Mouse (Mus musculus) mesoderm, embryonic 11.5 days (tissue): ENCODE data around the gene Hpse2.
"Not testable (repeated sequence)": the region's sequence is repeated elsewhere in the genome, so short reads cannot be mapped to it uniquely, and the experiment has no call there.

Source experiments
- DNase-seq: peaks from one replicate; pipeline ENCODE4 v3.0.0-alpha.2; 2012; ENCODE audit warnings: low read depth, low spot score

Hpse2 gene

DNA sequence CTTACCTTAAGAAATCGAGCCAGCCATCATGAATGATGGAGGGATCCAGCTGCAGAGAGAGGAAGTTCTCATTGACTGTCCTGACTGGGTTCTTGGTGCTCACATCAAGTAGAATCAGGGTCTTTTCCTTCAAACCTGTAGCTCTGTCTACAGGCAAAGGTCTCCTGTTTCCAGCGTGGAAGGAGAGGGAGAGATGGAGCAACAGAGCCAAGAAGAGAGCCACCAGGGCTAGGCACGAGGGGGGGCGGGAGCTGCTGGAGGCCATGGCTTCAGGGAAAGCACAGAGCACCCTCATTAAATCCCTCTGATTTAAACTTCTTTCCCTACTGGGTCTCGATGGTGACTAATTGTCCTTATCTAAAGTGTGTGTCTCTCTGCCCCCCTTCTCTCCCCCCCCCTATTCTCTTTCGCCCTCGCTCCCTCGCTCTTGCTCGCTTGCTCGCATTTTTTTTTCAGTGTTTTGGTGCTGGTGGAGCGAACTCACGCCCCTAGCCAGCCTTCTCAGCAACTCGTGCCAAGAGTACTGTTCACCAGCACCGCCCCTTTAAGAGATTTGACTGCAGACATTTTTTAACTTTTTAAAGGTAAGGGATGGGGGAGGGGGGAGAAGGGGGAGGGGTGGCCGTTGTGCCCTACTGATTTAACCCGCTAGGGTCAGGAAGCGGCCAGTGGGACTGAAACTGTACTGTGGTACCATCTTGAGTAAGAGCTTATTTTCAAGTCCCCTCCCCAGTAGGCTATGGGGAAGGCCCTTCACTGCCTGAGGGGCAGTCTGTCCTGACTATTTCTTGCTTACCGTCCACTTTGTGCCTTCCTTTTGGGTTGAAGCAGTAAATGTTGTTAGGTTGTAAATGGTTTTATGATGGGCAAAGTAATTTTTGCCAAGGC, at the start of gene Hpse2:
Hpse2 (minus strand) TSS at position 339 of the 888 bp plus-strand sequence.
- DNase-seq = peak; percentile 23

DNA sequence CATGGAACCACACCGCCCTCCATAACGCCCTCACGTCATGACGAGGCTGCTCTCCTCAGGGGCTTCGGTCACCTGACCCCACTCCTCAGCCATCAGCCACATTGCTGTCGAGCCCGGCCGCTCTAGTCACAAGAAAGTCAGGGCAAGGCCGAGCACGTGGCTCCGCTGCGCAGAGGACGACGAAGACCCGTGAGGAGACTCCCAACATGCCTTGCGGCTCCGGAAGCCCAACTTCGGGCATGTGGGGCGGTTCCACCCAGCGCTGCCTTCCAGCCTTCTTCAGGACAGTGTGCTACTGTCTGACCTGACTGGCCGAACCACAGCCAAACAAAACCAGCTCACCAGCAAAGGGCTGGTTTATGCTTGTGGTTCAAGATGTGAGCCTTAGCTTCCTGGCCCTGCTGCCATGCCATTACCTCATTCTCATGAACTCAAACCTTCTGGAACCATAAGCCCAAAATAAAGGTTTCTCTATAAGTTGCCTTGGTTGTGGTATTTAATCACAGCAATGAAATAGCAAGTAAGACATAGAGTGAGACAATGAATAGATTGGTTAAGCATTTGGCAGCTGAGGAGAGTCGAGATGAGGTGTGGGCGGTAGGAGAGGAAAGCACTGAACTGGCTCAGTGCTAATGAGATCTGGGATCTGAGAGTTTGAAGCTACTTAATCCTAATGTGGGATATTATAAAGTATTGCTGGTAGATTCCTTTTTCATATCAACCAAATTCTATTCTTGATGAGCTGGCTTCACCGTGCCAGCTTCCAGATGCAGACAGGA, 39.5 kb upstream of the Hpse2 start:
- DNase-seq = no peak

DNA sequence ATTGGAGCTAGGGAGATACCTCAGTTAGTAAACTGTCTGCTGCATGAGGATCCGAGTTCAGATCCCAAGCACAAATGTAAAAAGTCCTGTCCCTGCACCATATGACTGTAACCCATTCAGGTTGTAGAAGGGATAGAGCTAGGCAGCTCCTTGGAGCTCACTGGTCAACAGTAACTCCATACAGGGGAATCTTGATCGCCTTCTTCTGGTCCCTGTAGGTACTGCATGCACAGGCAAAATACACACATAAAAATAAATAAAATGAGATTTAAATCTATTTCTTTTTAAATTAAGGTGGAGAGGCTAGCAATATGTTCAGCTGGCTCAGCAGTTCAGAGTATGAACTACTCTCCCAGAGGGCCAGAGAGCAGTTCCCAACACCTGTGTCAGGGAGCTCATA, 35.9 kb upstream of the Hpse2 start:
- no peak for DNase-seq

DNA sequence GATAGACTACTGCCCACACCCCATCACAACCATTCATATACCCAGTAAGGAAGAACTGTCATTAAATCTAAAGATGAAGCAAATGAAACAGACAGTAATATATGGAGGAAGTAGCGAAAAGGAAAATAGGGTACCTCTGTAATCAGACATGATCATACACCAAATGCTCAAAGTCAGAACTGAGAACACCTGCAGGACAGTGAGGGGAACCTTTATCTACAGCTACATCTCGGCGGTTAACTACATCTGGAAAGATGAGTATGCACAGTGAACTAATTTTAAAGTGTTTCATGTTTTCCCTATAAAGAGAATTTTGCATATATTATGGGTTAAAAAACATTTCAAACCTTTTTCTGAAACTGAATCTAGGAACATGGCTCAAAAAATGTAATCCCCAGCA, 32.4 kb upstream of the Hpse2 start:
- no peak for DNase-seq

DNA sequence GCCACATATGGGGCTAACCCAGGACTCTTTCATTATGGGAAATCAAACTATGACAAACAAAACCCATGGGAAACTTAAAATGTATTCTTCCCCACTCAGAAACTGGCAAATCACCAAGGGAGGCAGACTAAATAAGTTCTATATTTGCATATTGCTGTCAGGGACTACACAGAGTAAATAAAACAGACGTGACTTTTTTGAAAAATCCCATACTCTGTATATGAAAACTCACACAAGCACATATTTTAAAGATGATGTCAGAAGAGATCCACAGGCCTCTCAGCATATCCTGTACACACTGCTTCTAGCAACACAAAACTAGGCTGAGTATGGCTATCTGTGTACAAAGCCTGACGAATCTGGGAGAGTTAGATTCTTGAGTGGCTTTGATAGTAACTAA, 27.4 kb upstream of the Hpse2 start:
- DNase-seq = no peak

DNA sequence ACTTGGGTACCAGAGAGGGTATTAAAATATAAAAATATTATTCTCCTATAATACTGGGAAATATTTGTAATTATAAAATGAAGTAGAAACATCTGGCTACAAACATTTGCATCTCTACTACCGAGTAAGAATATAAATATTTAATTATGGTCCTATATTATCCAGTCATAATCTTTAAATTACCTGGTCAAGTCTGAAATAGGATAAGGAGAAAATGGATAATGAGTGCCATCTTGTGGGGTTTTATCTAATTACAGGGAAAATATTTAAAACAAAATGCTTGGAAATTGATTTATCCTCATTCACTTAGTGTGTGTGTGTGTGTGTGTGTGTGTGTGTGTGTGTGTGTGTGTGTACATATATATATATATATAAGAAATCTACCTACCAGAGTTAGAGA, 19.0 kb upstream of the Hpse2 start:
- DNase-seq = no peak

DNA sequence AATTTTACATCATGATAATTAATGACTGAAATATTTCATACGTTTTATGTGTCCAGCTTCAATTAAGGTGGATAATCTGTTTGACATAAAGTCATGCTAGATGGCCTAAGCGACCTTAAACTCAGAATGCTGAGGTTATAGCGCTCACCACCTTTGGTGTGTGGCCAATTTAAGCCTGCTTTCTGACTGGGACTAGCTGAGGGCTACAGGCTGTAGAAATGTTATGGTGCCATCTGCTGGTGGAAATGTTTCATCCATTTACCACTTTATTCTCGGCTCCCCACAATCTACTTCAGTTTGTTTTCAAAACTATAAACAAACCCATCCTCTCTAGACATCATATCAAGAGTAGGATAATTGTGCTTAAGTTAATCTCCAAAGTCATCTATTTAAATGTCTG, 8.2 kb upstream of the Hpse2 start:
- DNase-seq = peak; percentile 69

DNA sequence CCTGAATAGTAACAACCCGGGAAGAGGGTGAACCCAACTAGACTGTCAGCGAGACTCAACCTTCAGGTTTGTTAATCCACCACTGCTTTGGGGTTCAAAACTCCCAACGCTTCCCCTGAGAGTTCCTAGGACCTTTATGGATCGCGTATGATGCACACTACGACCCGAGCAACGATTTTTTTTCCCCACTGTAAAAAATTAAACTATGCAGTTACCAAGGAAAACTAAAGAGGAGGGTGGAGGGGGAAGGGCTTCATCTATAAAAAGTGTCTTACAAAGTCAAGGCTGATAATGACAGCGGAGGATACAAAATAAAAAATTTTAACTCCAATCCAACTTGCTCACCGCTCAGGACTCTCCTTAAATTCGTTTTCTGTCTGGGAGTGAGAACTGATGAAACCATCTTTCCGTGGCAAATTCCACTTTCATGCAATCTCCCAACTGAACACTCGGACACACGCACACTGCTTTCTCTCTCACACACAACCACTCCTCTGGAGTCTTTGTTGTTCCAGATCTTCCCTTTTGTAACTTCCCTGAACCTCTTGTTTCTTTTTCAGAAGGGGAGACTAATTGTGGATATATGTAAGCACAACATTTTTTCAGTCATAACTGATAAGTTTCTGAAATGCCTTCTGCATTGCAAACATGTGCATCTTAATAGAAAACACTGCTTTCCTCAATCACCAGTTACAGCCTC, 934 bp downstream of the Hpse2 start:
- DNase-seq = peak; percentile 6

DNA sequence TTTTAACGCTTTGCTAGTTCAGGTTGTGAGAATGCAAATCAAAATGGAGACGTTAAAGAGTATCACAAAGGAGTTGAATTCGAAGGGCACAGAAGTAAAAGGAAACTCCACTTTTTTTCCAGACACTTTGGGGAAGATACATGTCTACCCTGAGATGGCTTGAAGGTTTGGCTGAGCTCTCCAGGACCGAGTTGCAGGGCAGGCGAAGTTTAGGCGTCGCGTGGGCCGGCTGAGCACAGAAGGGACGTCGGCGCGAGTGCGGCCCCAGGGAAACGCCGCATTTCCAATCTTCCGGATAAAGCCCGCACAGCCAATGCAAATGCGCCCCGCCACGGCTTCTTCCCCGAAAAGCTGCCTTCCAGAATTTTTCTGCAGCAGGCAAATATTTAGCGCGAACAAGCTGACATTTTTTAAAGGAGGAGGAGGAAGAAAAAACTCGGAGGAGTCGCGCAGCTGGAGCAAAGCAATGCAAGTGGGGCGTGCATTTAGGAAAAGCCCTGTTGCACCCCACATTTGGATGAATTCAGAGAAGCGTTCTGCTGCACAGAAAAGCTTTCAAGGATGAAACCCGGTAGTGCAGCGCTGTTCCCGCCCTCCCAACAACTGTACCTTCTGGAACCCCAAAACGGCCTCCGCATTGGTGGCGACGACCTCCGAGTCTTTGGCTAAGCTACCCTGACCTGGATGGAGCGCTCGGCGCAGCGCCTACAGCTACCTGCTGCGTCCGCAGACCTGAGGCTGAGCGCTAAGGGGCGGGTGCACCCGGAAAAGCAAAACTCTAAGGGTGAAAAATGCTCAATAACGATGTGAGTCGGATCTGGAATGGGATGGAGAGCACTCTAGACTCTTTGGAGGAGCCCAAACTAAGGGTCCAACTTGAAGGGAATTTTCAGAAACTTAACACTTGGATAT, 1.9 kb downstream of the Hpse2 start:
- DNase-seq = peak; percentile 47

DNA sequence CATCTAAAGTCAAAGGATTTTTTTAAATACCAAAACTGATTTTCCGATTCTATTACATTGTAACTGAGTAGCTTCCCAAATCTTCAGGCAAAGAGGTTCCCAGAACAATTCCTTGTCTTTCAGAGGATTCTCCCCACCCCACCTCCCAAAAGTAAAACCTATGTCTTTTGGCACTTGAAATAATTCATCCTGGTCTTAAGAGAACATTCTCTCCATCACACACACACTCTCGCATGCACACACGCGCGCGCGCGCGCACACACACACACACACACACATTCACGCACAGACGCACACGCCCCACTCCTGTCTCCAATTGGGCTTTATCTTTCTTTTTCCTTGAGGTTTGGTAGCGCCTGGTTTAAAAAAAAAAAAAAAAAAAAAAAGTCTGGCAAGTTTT, 2.7 kb downstream of the Hpse2 start:
- DNase-seq = peak; percentile 14

DNA sequence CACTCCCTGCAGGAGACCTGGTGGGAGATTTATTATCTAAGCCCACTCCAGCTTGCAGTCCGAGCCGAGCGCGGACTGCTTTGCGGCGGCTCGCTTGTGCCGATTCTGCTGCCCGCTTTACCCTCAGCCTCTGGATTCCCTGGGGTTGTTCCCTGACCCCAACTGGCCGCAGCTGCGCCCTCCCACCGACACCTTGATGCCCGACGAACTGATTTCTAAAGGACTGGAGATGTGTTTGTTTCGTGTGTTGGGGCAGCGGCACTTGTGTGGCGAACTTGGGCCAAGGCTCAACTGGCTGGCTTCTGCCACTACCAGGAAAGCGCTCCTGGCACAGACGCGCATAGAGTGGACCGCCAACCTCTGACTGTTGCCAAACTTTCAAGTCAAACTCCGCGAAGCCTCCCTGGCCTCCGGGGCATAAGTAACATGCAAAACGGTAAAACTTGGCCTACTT, 3.1 kb downstream of the Hpse2 start:
- peak; percentile 54 for DNase-seq

DNA sequence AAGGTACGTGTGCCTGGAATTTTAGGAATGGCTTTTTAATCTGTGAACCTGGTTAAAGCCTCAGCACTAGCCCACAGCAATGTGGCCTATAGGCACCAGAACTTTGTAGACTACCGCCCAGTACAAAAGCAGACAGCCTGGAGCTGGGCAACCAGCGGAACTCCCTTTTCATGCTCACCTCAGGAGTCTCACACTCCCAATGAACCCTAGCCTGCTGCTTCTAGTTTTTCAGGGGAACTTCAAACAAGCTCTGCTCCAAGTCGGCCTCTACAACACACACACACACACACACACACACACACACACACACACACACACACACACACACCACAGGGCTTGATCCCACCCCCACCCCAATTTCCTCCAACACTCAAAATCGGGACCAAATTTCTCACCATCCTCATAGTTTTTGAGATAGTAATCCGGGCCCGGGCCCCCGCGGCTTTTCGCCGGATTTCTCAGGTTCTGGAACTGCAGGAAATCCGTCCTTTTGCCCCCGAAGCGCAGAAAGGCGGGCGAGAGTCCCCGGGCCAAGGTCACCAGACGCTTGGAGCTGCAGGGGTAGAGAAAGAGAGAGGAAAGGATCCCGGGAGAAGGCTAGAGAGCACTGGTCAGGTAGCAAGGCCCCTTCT, 3.7 kb downstream of the Hpse2 start:
- DNase-seq = peak; percentile 17

DNA sequence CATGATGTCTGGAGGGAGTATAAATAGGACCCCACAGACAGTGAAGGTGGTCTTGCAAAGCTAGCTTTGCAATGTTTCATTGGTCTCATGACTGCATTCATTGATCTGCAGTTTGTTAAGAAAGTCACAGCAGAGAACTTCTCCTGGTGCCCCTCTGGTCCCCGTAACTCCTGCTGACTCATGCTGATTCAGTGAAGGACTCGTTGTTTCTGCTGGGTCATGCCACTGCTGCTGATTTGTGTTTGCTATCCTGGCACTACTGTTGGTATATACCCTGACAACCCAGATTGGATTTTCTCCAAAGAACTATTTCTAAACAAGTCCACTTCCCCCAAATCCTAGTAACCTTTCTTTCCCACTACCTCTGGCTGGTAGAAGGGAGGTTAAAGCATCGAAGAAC, 29.3 kb downstream of the Hpse2 start:
- no peak for DNase-seq

DNA sequence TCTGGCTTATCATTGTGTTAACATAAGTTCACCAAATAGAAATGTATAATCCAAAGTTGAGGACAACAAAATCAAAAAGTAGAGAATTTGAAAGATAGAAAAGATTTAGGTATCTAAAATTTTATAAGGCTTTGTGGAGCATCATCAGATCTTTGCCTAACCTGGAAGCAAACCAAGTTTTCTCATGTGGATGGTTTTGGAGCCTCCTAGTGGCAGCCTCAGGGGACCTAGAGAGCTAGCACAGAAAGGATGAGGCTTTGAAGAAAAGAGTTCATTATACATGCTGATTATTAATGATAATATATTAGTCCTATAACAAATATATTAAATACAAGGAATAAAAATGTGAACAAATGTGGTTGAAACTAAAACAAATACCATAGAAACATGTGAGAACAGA, 77.0 kb downstream of the Hpse2 start:
- peak; percentile 12 for DNase-seq

DNA sequence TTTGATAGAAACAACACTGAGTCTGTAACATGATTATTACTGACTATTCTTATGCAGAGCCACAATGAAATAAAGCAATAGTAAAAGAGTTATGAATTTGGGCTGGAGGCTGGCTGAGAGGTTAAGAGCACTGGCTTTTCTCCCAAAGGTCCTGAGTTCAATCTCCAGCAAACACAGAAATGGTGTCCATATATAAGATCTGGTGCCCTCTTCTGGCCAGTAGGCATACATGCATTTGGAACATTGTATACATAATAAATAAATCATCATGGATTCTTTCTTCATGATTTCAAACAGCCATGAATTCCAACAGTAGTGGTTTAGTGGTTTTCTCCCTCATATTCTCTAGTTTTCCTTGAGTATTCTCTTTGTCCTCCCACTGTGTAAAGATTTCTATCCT, 81.4 kb downstream of the Hpse2 start:
- DNase-seq = peak; percentile 5

DNA sequence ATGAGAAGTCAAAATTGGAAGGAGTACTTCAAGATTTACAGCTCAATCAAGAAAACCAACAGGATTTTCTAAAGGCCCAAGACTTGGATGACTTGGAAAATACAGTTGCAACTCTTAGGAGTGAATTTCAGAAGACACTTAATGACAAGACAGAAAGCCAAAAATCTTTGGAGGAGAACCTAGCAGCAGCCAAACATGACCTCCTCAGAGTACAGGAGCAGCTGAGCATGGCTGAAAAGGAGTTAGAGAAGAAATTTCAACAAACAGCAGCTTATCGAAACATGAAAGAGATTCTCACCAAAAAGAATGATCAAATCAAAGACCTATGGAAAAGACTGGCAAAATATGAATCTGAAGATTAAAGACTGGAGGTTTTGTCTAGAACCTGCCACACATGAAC, 106.8 kb downstream of the Hpse2 start:
- DNase-seq = not testable (repeated sequence)

DNA sequence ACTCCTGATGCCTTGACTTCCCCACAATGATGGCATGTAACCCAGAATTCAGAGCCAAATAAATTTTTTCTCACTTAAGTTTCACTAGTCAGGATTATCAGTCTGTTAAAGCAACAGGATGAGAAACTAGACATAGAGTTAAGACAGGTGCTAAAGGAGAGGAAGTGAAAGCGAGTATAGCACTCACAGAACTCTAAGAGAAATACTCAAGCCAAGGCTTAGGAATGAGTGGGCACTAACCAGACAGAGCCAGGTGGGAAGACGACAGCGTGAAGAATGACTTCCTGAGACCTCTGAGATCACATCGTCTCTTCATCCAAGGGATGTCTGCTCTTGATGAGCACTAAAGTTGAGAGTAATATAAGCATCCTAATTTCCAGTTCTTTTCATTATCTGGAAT, 144.2 kb downstream of the Hpse2 start:
- no peak for DNase-seq

DNA sequence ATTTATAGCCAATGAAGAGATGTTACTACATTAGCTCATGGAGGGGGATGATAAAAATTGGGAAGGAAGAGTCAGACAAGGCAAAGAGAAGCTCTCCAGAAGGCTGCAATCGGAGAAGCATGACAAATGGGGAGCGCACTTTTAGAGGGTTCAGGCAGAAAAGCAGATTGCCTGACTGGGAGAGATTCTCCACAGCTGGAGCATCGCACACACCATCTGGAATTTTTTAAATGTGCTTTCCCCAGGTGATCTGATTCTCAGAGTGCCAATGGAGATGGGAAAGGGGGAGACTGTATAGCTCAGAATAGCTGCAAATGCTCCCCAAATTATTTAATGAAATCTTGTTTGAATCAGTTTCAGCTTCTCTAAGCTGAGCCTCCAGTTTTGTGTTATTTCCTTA, 156.4 kb downstream of the Hpse2 start:
- peak; percentile 47 for DNase-seq

DNA sequence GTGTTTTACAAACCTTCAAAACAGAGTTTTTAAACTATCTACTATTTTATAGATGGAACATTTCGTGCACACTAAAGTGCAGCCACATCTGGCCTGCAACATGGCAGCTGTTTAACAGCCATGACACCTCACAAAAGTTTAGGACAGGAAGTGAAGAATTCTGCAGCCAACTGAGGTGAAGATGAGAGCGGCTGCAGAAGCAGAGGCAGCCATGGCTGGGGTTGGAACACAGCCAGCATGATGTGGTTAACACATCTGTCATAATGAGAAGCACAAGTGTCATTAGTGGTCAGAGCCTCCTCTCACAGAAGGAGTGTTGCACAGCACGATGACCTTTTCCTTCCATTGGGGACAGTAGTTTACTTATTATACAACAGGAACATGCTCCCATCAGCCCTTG, 194.6 kb downstream of the Hpse2 start:
- no peak for DNase-seq

DNA sequence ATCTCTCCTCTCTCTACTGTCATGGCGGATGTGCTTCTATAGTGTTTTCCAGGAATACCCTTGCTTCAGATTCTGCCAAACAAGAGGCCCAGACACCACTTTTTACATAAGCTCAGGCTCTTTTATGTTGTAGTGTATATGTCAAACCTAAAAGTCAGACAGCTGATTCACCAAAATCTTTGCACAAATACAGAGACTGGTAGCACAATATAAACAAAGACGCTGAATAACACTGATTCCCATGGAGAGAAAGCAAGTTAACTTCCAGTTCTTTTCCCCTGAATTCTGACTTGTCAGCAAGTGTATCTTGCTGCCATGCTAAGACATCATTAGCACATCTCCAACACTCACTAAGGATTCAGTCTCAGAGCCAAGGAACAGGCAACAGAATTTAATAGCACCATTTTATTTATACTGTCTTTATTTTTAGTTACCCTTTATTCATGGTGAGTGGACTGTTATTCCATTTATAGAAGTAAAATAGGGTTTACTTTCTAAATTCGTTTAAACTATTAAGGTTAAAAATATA, 212.7 kb downstream of the Hpse2 start:
- no peak for DNase-seq
